ENCODE assay signal across 11 mouse cellular contexts in genomic region chr2:166661971-166662370, GRCm38 (mm10). TPM values are rescaled to one million over a fixed set of nuclear protein-coding genes. Genes with fewer than 3 reads are reported as not detected.
A peak's percentile ranks its signal among the peaks of the same experiment; 100 is the strongest.
DNase-seq lines count a peak whose midpoint lies in the region; ATAC-seq and TF ChIP-seq lines count a peak whose summit lies in the region.
"Had no signal": no experiment of that assay in that cellular context is flagged by ENCODE, and none has a peak within 500 bp of the region (broad histone marks: within the 10 kb centered on the region; RNA-seq: fewer than 3 reads in every experiment).

No protein-coding gene starts in this region.

- H3K4me2 ChIP-seq in forebrain, embryonic 15.5 days (replicated peaks), result no peak overlapping the region
- H3K4me2 ChIP-seq in limb, embryonic 14.5 days (replicated peaks; ENCODE audit: low read depth, low read length, severe bottlenecking), result no peak overlapping the region
- H3K4me2 ChIP-seq: embryonic facial prominence, embryonic 12.5 days; heart, embryonic 11.5 days; lung, embryonic 15.5 days had no signal

- H3K27me3 ChIP-seq in cerebellum, adult 2 months (ENCODE audit: control insufficient read depth, insufficient read depth, low read length), result no peaks in the 10 kb centered on the region
- no peaks in the 10 kb centered on the region for H3K27me3 ChIP-seq in forebrain, embryonic 15.5 days
- H3K27me3 ChIP-seq in limb, embryonic 14.5 days (ENCODE audit: control insufficient read depth, insufficient read depth, low read length), result no peaks in the 10 kb centered on the region
- H3K27me3 ChIP-seq: embryonic facial prominence, embryonic 12.5 days; lung, embryonic 15.5 days had no signal

- no peak for TF ChIP-seq POLR2A in brain, embryonic 14.5 days (IDR thresholded peaks at IDR 0.05; ENCODE audit: borderline replicate concordance, extremely low read depth, insufficient read depth, insufficient read length, poor library complexity, severe bottlenecking)
- TF ChIP-seq POLR2A in cerebellum, adult 2 months (IDR thresholded peaks at IDR 0.05; ENCODE audit: borderline replicate concordance, insufficient read depth, low read length), result no peak
- no peak for TF ChIP-seq POLR2A in limb, embryonic 14.5 days (IDR thresholded peaks at IDR 0.05; ENCODE audit: borderline replicate concordance, extremely low read depth, insufficient read depth, insufficient read length)

- WGBS in cerebellum, adult 2 months, result 12% methylated on average over 3 of the region's 3 CpGs
- WGBS in forebrain, embryonic 15.5 days, result 63% methylated on average over 3 of the region's 3 CpGs
- WGBS in limb, embryonic 14.5 days, result 55% methylated on average over 3 of the region's 3 CpGs

- DNase-seq in brain, embryonic 14.5 days (ENCODE audit: low read depth), result peak; percentile 61
- peak; percentile 55 to 76 for DNase-seq in cerebellum, adult 2 months
- DNase-seq in limb, embryonic 14.5 days (ENCODE audit: low spot score), result no peak
- no peak for DNase-seq in urinary bladder, postnatal 36 days (ENCODE audit: low spot score in 2 of 2)
- no peak for DNase-seq in thymus, postnatal 25 days
- DNase-seq in retina, embryonic 14.5 days (ENCODE audit: low spot score), result no peak

- H3K9me3 ChIP-seq in forebrain, embryonic 15.5 days, result no peaks in the 10 kb centered on the region
- no peaks in the 10 kb centered on the region for H3K9me3 ChIP-seq in limb, embryonic 14.5 days (ENCODE audit: control insufficient read depth, low read length)
- H3K9me3 ChIP-seq: embryonic facial prominence, embryonic 12.5 days; lung, embryonic 15.5 days had no signal

- no peak overlapping the region for H3K4me3 ChIP-seq in cerebellum, adult 2 months (replicated peaks; ENCODE audit: insufficient read depth, low read depth, low read length)
- H3K4me3 ChIP-seq in forebrain, embryonic 15.5 days, result no peak overlapping the region
- no peak overlapping the region for H3K4me3 ChIP-seq in limb, embryonic 14.5 days (replicated peaks; ENCODE audit: low read length)
- H3K4me3 ChIP-seq: embryonic facial prominence, embryonic 12.5 days; lung, embryonic 15.5 days; myocyte had no signal

- peaks cover 17% of the 10 kb centered on the region for H3K4me1 ChIP-seq in cerebellum, adult 2 months (ENCODE audit: control insufficient read depth, insufficient read depth, low read length)
- peaks cover 44% of the 10 kb centered on the region for H3K4me1 ChIP-seq in forebrain, embryonic 15.5 days
- peaks cover 15% of the 10 kb centered on the region for H3K4me1 ChIP-seq in limb, embryonic 14.5 days (ENCODE audit: control insufficient read depth, insufficient read depth, low read length)
- H3K4me1 ChIP-seq: lung, embryonic 15.5 days had no signal

- ATAC-seq in forebrain, embryonic 15.5 days (replicated peaks), result no peak
- no peak for ATAC-seq in limb, embryonic 14.5 days (ENCODE audit: low FRiP score, low read depth)

- H3K9ac ChIP-seq in forebrain, embryonic 15.5 days (replicated peaks), result no peak overlapping the region
- H3K9ac ChIP-seq in limb, embryonic 14.5 days (ENCODE audit: low read depth, low read length, severe bottlenecking), result no peak overlapping the region
- H3K9ac ChIP-seq: embryonic facial prominence, embryonic 12.5 days; lung, embryonic 15.5 days had no signal

- no peaks in the 10 kb centered on the region for H3K36me3 ChIP-seq in forebrain, embryonic 15.5 days
- no peaks in the 10 kb centered on the region for H3K36me3 ChIP-seq in limb, embryonic 14.5 days (ENCODE audit: control insufficient read depth, insufficient read depth, low read length)
- H3K36me3 ChIP-seq: embryonic facial prominence, embryonic 12.5 days; lung, embryonic 15.5 days had no signal

- no peak for TF ChIP-seq CTCF in brain, embryonic 14.5 days (IDR thresholded peaks at IDR 0.05; ENCODE audit: borderline replicate concordance, extremely low read depth, insufficient read depth, insufficient read length)
- TF ChIP-seq CTCF in cerebellum, adult 2 months (IDR thresholded peaks at IDR 0.05; ENCODE audit: borderline replicate concordance, insufficient read depth, low read depth, low read length), result no peak

- 0 out of 2 replicates have a peak overlapping the region, but pooled peaks have one; percentile 35 for H3K27ac ChIP-seq in cerebellum, adult 2 months (ENCODE audit: insufficient read depth, low read length)
- H3K27ac ChIP-seq in forebrain, embryonic 15.5 days (replicated peaks), result peak overlapping the region; percentile 62
- H3K27ac ChIP-seq in limb, embryonic 14.5 days (replicated peaks; ENCODE audit: low read depth, low read length), result 0 out of 2 replicates have a peak overlapping the region, but pooled peaks have one; percentile 3
- H3K27ac ChIP-seq: embryonic facial prominence, embryonic 12.5 days; lung, embryonic 15.5 days had no signal

RNA-seq across cellular contexts. Expression of gene Prex1, which starts 51.7 kb away (rescaled TPM):
- 49.4 and 55.7 TPM in 2 replicates for polyA plus RNA-seq in brain, embryonic 14.5 days (2012; rRNA removed)
- polyA plus RNA-seq in cerebellum, adult 2 months (2012; rRNA removed), result 70.1 and 74.3 TPM in 2 replicates
- 38.8 and 43.9 TPM in 2 replicates for polyA plus RNA-seq in forebrain, embryonic 15.5 days (2015; fragmentation: Nextera tagmentation; extraction: Ambion mirVana)
- polyA plus RNA-seq in limb, embryonic 14.5 days (2012; rRNA removed), result 27.9 and 38.5 TPM in 2 replicates
- 20.1 and 21.1 TPM in 2 replicates for polyA plus RNA-seq in limb, embryonic 14.5 days (2014; fragmentation: Nextera tagmentation; extraction: Ambion mirVana)

Comparison
In these comparisons a context has a peak if more than half of its experiments do, and no peak if none do; other contexts are left out.
1. DNase-seq: peak in brain, embryonic 14.5 days (single experiment) and cerebellum, adult 2 months (2 of 2); none in limb, embryonic 14.5 days (single experiment), urinary bladder, postnatal 36 days (0 of 2), thymus, postnatal 25 days (single experiment) and retina, embryonic 14.5 days (single experiment).
2. H3K27ac ChIP-seq: peak in every context shown above with its lines; median percentile 62 in forebrain, embryonic 15.5 days; 35 in cerebellum, adult 2 months; 3 in limb, embryonic 14.5 days.